Mouse (Mus musculus) limb, embryonic 11.5 days (tissue): Measurements from ENCODE around the gene Cab39. TPM values are rescaled to one million over a fixed set of nuclear protein-coding genes. Genes with fewer than 3 reads are reported as not detected.
A peak's percentile ranks its signal among the peaks of the same experiment; 100 is the strongest.

Source experiments
- ATAC-seq: fragments of 200-750 bp; cut with Nextera tagmentation; 2 replicates; pipeline ENCODE4 v1.8.0; 2017; ENCODE audit warnings: low read depth; ENCODE audit not compliant: insufficient number of reproducible peaks, low FRiP score, low TSS enrichment
- DNase-seq: peaks from one replicate; pipeline ENCODE4 v3.0.0-alpha.2; 2015; ENCODE audit warnings: low spot score
- H3K27ac ChIP-seq: fragments of 300-500 bp; sonication (generic); replicated peaks from 2 replicates; pipeline ENCODE4 v1.5.1; 2014; ENCODE audit warnings: low read depth, mild to moderate bottlenecking, low read length
- H3K27me3 ChIP-seq: fragments of 300-500 bp; sonication (generic); 2 replicates; pipeline ENCODE4 v1.6.1; 2014; ENCODE audit warnings: mild to moderate bottlenecking, low read length, mixed read lengths; ENCODE audit not compliant: control insufficient read depth, insufficient read depth
- H3K36me3 ChIP-seq: fragments of 300-500 bp; sonication (generic); 2 replicates; pipeline ENCODE4 v1.6.1; 2014; ENCODE audit warnings: mild to moderate bottlenecking, low read length, moderate library complexity, mixed read lengths; ENCODE audit not compliant: control insufficient read depth, insufficient read depth
- H3K4me1 ChIP-seq: fragments of 300-500 bp; sonication (generic); 2 replicates; pipeline ENCODE4 v1.6.1; 2014; ENCODE audit warnings: low read length, mixed read lengths; ENCODE audit not compliant: control insufficient read depth, insufficient read depth
- H3K4me2 ChIP-seq: fragments of 300-500 bp; sonication (generic); 2 replicates; pipeline ENCODE4 v1.6.1; 2014; ENCODE audit warnings: low read depth, mild to moderate bottlenecking, moderate library complexity; ENCODE audit not compliant: severe bottlenecking
- H3K4me3 ChIP-seq: fragments of 300-500 bp; sonication (generic); 2 replicates; pipeline ENCODE4 v1.5.1; 2014; ENCODE audit warnings: low read depth, low read length
- H3K9ac ChIP-seq: fragments of 300-500 bp; sonication (generic); 2 replicates; pipeline ENCODE4 v1.6.1; 2014; ENCODE audit warnings: mild to moderate bottlenecking, low read length
- H3K9me3 ChIP-seq: fragments of 300-500 bp; sonication (generic); 2 replicates; pipeline ENCODE4 v1.6.1; 2016; ENCODE audit warnings: low read length; ENCODE audit not compliant: control insufficient read depth
- WGBS: fragments of 180-500 bp; shearing (Covaris S2); extraction: QIAGEN DNeasy Blood & Tissue Kit; methylation state at CpG from one replicate; pipeline ENCODE4 v1.1.7; 2014; 5-methylcytosine and 5-hydroxymethylcytosine counted together
- polyA plus RNA-seq: library from polyadenylated mRNA; unstranded; fragments of >200 nt; fragmentation: Nextera tagmentation; extraction: Ambion mirVana; gene quantifications from 2 replicates; pipeline ENCODE4 v1.2.1, GENCODE M21; 2014

Gene Cab39
- polyA plus RNA-seq, 1 experiment from 2014 or later = 40.3 TPM

- Histone ChIP-seq H3K4me3 (no peak overlapping the region), H3K9ac (no peak overlapping the region), H3K27ac (no peak overlapping the region), H3K4me1 (no peaks in the 10 kb centered on the region), H3K9me3 (no peaks in the 10 kb centered on the region), H3K27me3 (no peaks in the 10 kb centered on the region), H3K4me2 (no peak overlapping the region), H3K36me3 (no peaks in the 10 kb centered on the region)
- ATAC-seq (no peak), DNase-seq (no peak)
- WGBS = 49% methylated on average over 10 of the region's 10 CpGs
Measured at GRCm38 (mm10) chr1:85776154-85776553, 17.1 kb upstream of the Cab39 start.

- DNase-seq = no peak
- H3K9me3 ChIP-seq = no peaks in the 10 kb centered on the region
- H3K27me3 ChIP-seq = no peaks in the 10 kb centered on the region
- H3K9ac ChIP-seq = no peak within 1 kb of the TSS
- no peaks in the 10 kb centered on the region for H3K36me3 ChIP-seq
- H3K4me1 ChIP-seq = no peaks in the 10 kb centered on the region
- no peak within 1 kb of the TSS for H3K27ac ChIP-seq
- ATAC-seq = no peak
- no peak within 1 kb of the TSS for H3K4me3 ChIP-seq
- 89% methylated on average over 4 of the region's 4 CpGs for WGBS
- no peak within 1 kb of the TSS for H3K4me2 ChIP-seq
Measured at GRCm38 (mm10) chr1:85778436-85778835, 14.8 kb upstream of the Cab39 start, which contains the start of gene A630001G21Rik. Gene A630001G21Rik (minus strand): TSS chr1:85778643.

- 75% methylated on average over 3 of the region's 3 CpGs for WGBS
- ATAC-seq (no peak), DNase-seq (no peak)
- Histone ChIP-seq H3K36me3 (no peaks in the 10 kb centered on the region), H3K27ac (no peak overlapping the region), H3K4me3 (no peak overlapping the region), H3K4me1 (no peaks in the 10 kb centered on the region), H3K27me3 (no peaks in the 10 kb centered on the region), H3K9ac (no peak overlapping the region), H3K9me3 (no peaks in the 10 kb centered on the region), H3K4me2 (no peak overlapping the region)
Measured at GRCm38 (mm10) chr1:85779012-85779411, 14.2 kb upstream of the Cab39 start.

GRCm38 (mm10) chr1:85779428-85780180 is 13.6 kb upstream of the Cab39 start:
- Histone ChIP-seq H3K4me1 (no peaks in the 10 kb centered on the region), H3K4me2 (no peak overlapping the region), H3K27me3 (no peaks in the 10 kb centered on the region), H3K4me3 (no peak overlapping the region), H3K9me3 (no peaks in the 10 kb centered on the region), H3K36me3 (no peaks in the 10 kb centered on the region), H3K9ac (no peak overlapping the region), H3K27ac (no peak overlapping the region)
- 79% methylated on average over 4 of the region's 4 CpGs for WGBS
- ATAC-seq (no peak), DNase-seq (no peak)

GRCm38 (mm10) chr1:85790565-85790964 is 2.7 kb upstream of the Cab39 start:
- H3K27ac ChIP-seq = no peak overlapping the region
- H3K4me2 ChIP-seq = no peak overlapping the region
- no peak overlapping the region for H3K4me3 ChIP-seq
- H3K27me3 ChIP-seq = no peaks in the 10 kb centered on the region
- 73% methylated on average over 3 of the region's 3 CpGs for WGBS
- H3K4me1 ChIP-seq = no peaks in the 10 kb centered on the region
- no peaks in the 10 kb centered on the region for H3K36me3 ChIP-seq
- DNase-seq (no peak), ATAC-seq (no peak)
- no peaks in the 10 kb centered on the region for H3K9me3 ChIP-seq
- H3K9ac ChIP-seq = no peak overlapping the region

- no peak for ATAC-seq
- Histone ChIP-seq H3K4me2 (no peak overlapping the region), H3K9ac (no peak overlapping the region), H3K4me3 (no peak overlapping the region), H3K4me1 (no peaks in the 10 kb centered on the region), H3K27ac (no peak overlapping the region), H3K36me3 (no peaks in the 10 kb centered on the region), H3K27me3 (no peaks in the 10 kb centered on the region), H3K9me3 (no peaks in the 10 kb centered on the region)
- DNase-seq = no peak
- WGBS = 88% methylated on average over 3 of the region's 3 CpGs
Measured at GRCm38 (mm10) chr1:85791476-85791875, 1.8 kb upstream of the Cab39 start.

- H3K4me1 ChIP-seq = no peaks in the 10 kb centered on the region
- H3K36me3 ChIP-seq = 0 out of 2 replicates have a peak, but pooled peaks cover 2% of the 10 kb centered on the region
- no peaks in the 10 kb centered on the region for H3K27me3 ChIP-seq
- peak overlapping the region; percentile 63 for H3K4me2 ChIP-seq
- WGBS = under 1% methylated on average over 38 of the region's 38 CpGs
- peak; percentile 64 for DNase-seq
- H3K9me3 ChIP-seq = no peaks in the 10 kb centered on the region
- H3K27ac ChIP-seq = no peak overlapping the region
- peak overlapping the region; percentile 96 for H3K9ac ChIP-seq
- no peak for ATAC-seq
- peak overlapping the region; percentile 94 for H3K4me3 ChIP-seq
Measured at GRCm38 (mm10) chr1:85794106-85794771, 998 bp downstream of the Cab39 start.

GRCm38 (mm10) chr1:85795196-85795595 is 2.0 kb downstream of the Cab39 start:
- Histone ChIP-seq H3K4me2 (no peak overlapping the region), H3K4me3 (no peak overlapping the region), H3K36me3 (0 out of 2 replicates have a peak, but pooled peaks cover 2% of the 10 kb centered on the region), H3K27ac (no peak overlapping the region), H3K9me3 (no peaks in the 10 kb centered on the region), H3K4me1 (no peaks in the 10 kb centered on the region), H3K9ac (no peak overlapping the region), H3K27me3 (no peaks in the 10 kb centered on the region)
- ATAC-seq (no peak), DNase-seq (no peak)
- WGBS = 67% methylated on average over 3 of the region's 3 CpGs
